Mouse (Mus musculus): ENCODE results near the gene Srxn1.

Srxn1 gene

GRCm38 (mm10) chr2:152159487-152159886 lies 54.2 kb downstream of the Srxn1 start:
- no peak for DNase-seq (ENCODE audit: extremely low spot score)

Measured in embryo, embryonic 9.5 days (tissue).